Mouse (Mus musculus): Measurements from ENCODE around the gene Snx21. TPM values are rescaled to one million over a fixed set of nuclear protein-coding genes. Genes with fewer than 3 reads are reported as not detected.

Gene Snx21
- total RNA-seq, 2 experiments from 2014 or later, result 0.37 to 0.42 TPM

- no peak for ATAC-seq (replicated peaks; ENCODE audit: poor library complexity)
Measured at GRCm38 (mm10) chr2:164823969-164824368, 38.3 kb downstream of the Snx21 start.

- no peak for ATAC-seq (replicated peaks; ENCODE audit: poor library complexity)
Measured at GRCm38 (mm10) chr2:164825521-164825920, 39.9 kb downstream of the Snx21 start.

GRCm38 (mm10) chr2:164827146-164827850 is 41.7 kb downstream of the Snx21 start:
- no peak for ATAC-seq (replicated peaks; ENCODE audit: poor library complexity)

- no peak for ATAC-seq (replicated peaks; ENCODE audit: poor library complexity)
Measured at GRCm38 (mm10) chr2:164828437-164828836, 42.8 kb downstream of the Snx21 start, which contains the start of gene Spata25. Gene Spata25 (minus strand): TSS chr2:164828537.

- ATAC-seq (replicated peaks; ENCODE audit: poor library complexity), result no peak
Measured at GRCm38 (mm10) chr2:164829090-164829489, 43.5 kb downstream of the Snx21 start.

- no peak for ATAC-seq (replicated peaks; ENCODE audit: poor library complexity)
Measured at GRCm38 (mm10) chr2:164831029-164831428, 45.4 kb downstream of the Snx21 start.

- ATAC-seq (replicated peaks; ENCODE audit: poor library complexity), result peak; percentile 2
Measured at GRCm38 (mm10) chr2:164832032-164832747, 46.6 kb downstream of the Snx21 start.

GRCm38 (mm10) chr2:164832748-164833301 is 47.2 kb downstream of the Snx21 start, which contains the start of gene Ctsa:
Gene Ctsa (plus strand): TSS chr2:164832873.
- peak; percentile 85 for ATAC-seq (replicated peaks; ENCODE audit: poor library complexity)

GRCm38 (mm10) chr2:164833314-164833959 is 47.8 kb downstream of the Snx21 start, which contains the start of gene Neurl2:
Gene Neurl2 (minus strand): TSS chr2:164833456.
- ATAC-seq (replicated peaks; ENCODE audit: poor library complexity), result peak; percentile 45

GRCm38 (mm10) chr2:164834531-164834930 is 48.9 kb downstream of the Snx21 start:
- peak; percentile 21; the same call in 1 of the 2 replicates for ATAC-seq (replicated peaks; ENCODE audit: poor library complexity)

- no peak for ATAC-seq (replicated peaks; ENCODE audit: poor library complexity)
Measured at GRCm38 (mm10) chr2:164835164-164835563, 49.5 kb downstream of the Snx21 start.

Other genes with a start within 250 kb of the Snx21 start
- gene Wfdc2, start 223.4 kb upstream of the Snx21 start, total RNA-seq (2015), result not detected in 2 replicates
- gene Wfdc2, start 223.4 kb upstream of the Snx21 start, total RNA-seq (2017), result 1.8 TPM in 1 of 2 replicates, not detected in the other
- gene Spint3, start 212.4 kb upstream of the Snx21 start, total RNA-seq (2015), result not detected in 2 replicates
- gene Spint3, start 212.4 kb upstream of the Snx21 start, total RNA-seq (2017), result not detected in 2 replicates
- gene Wfdc6a, start 200.4 kb upstream of the Snx21 start, total RNA-seq (2015), result not detected in 2 replicates
- gene Wfdc6a, start 200.4 kb upstream of the Snx21 start, total RNA-seq (2017), result not detected in 2 replicates
- not detected in 2 replicates for gene Eppin, start 192.2 kb upstream of the Snx21 start, total RNA-seq (2015)
- gene Eppin, start 192.2 kb upstream of the Snx21 start, total RNA-seq (2017), result not detected in 2 replicates
- not detected in 2 replicates for gene Wfdc6b, start 172.3 kb upstream of the Snx21 start, total RNA-seq (2015)
- gene Wfdc6b, start 172.3 kb upstream of the Snx21 start, total RNA-seq (2017), result not detected in 2 replicates
- gene Wfdc8, start 172.2 kb upstream of the Snx21 start, total RNA-seq (2015), result not detected in 2 replicates
- gene Wfdc8, start 172.2 kb upstream of the Snx21 start, total RNA-seq (2017), result not detected in 2 replicates
- gene Wfdc16, start 147.0 kb upstream of the Snx21 start, total RNA-seq (2015), result 0.56 TPM in 1 of 2 replicates, not detected in the other
- 0.08 TPM in 1 of 2 replicates, not detected in the other for gene Wfdc16, start 147.0 kb upstream of the Snx21 start, total RNA-seq (2017)
- not detected in 2 replicates for gene Wfdc10, start 129.8 kb upstream of the Snx21 start, total RNA-seq (2015)
- gene Wfdc10, start 129.8 kb upstream of the Snx21 start, total RNA-seq (2017), result not detected in 2 replicates
- gene Wfdc9, start 129.2 kb upstream of the Snx21 start, total RNA-seq (2015), result not detected in 2 replicates
- gene Wfdc9, start 129.2 kb upstream of the Snx21 start, total RNA-seq (2017), result not detected in 2 replicates
- gene Wfdc11, start 111.7 kb upstream of the Snx21 start, total RNA-seq (2015), result not detected in 2 replicates
- gene Wfdc11, start 111.7 kb upstream of the Snx21 start, total RNA-seq (2017), result not detected in 2 replicates
- not detected in 2 replicates for gene Wfdc13, start 100.7 kb upstream of the Snx21 start, total RNA-seq (2015)
- gene Wfdc13, start 100.7 kb upstream of the Snx21 start, total RNA-seq (2017), result not detected in 2 replicates
- gene Spint4, start 87.3 kb upstream of the Snx21 start, total RNA-seq (2015), result not detected in 2 replicates
- gene Spint4, start 87.3 kb upstream of the Snx21 start, total RNA-seq (2017), result not detected in 2 replicates
- not detected in 2 replicates for gene Spint5, start 70.5 kb upstream of the Snx21 start, total RNA-seq (2015)
- gene Spint5, start 70.5 kb upstream of the Snx21 start, total RNA-seq (2017), result not detected in 2 replicates
- gene Wfdc3, start 39.9 kb upstream of the Snx21 start, total RNA-seq (2015), result 0.20 and 0.29 TPM in 2 replicates
- 0.41 TPM in 1 of 2 replicates, not detected in the other for gene Wfdc3, start 39.9 kb upstream of the Snx21 start, total RNA-seq (2017)
- gene Dnttip1, start 39.8 kb upstream of the Snx21 start, total RNA-seq (2015), result 24.1 and 31.3 TPM in 2 replicates
- gene Dnttip1, start 39.8 kb upstream of the Snx21 start, total RNA-seq (2017), result 32.0 and 38.4 TPM in 2 replicates
- gene Ube2c, start 15.9 kb upstream of the Snx21 start, total RNA-seq (2015), result 271 and 279 TPM in 2 replicates
- 142 and 184 TPM in 2 replicates for gene Ube2c, start 15.9 kb upstream of the Snx21 start, total RNA-seq (2017)
- gene Tnnc2, start 5.9 kb upstream of the Snx21 start, total RNA-seq (2015), result not detected in 2 replicates
- not detected in 2 replicates for gene Tnnc2, start 5.9 kb upstream of the Snx21 start, total RNA-seq (2017)
- gene Acot8, start 19.1 kb downstream of the Snx21 start, total RNA-seq (2015), result 13.2 and 14.2 TPM in 2 replicates
- gene Acot8, start 19.1 kb downstream of the Snx21 start, total RNA-seq (2017), result 22.2 and 26.4 TPM in 2 replicates
- 4.3 and 6.7 TPM in 2 replicates for gene Zswim3, start 19.3 kb downstream of the Snx21 start, total RNA-seq (2015)
- 2.5 and 2.8 TPM in 2 replicates for gene Zswim3, start 19.3 kb downstream of the Snx21 start, total RNA-seq (2017)
- gene Zswim1, start 36.9 kb downstream of the Snx21 start, total RNA-seq (2015), result 6.3 and 9.0 TPM in 2 replicates
- gene Zswim1, start 36.9 kb downstream of the Snx21 start, total RNA-seq (2017), result 3.1 and 4.4 TPM in 2 replicates
- gene Spata25, start 42.7 kb downstream of the Snx21 start, total RNA-seq (2015), result not detected in 2 replicates
- not detected in 2 replicates for gene Spata25, start 42.7 kb downstream of the Snx21 start, total RNA-seq (2017)
- 69.5 and 69.8 TPM in 2 replicates for gene Ctsa, start 47.0 kb downstream of the Snx21 start, total RNA-seq (2015)
- gene Ctsa, start 47.0 kb downstream of the Snx21 start, total RNA-seq (2017), result 71.5 and 77.0 TPM in 2 replicates
- gene Neurl2, start 47.6 kb downstream of the Snx21 start, total RNA-seq (2015), result 3.4 and 4.3 TPM in 2 replicates
- gene Neurl2, start 47.6 kb downstream of the Snx21 start, total RNA-seq (2017), result 0.57 and 1.9 TPM in 2 replicates
- 0.10 TPM in 1 of 2 replicates, not detected in the other for gene Pltp, start 71.9 kb downstream of the Snx21 start, total RNA-seq (2015)
- gene Pltp, start 71.9 kb downstream of the Snx21 start, total RNA-seq (2017), result not detected in 2 replicates
- 34.1 and 36.3 TPM in 2 replicates for gene Pcif1, start 93.5 kb downstream of the Snx21 start, total RNA-seq (2015)
- gene Pcif1, start 93.5 kb downstream of the Snx21 start, total RNA-seq (2017), result 21.7 and 40.4 TPM in 2 replicates
- 10.4 and 11.3 TPM in 2 replicates for gene Zfp335, start 125.9 kb downstream of the Snx21 start, total RNA-seq (2015)
- gene Zfp335, start 125.9 kb downstream of the Snx21 start, total RNA-seq (2017), result 6.8 and 8.2 TPM in 2 replicates
- gene Mmp9, start 155.0 kb downstream of the Snx21 start, total RNA-seq (2015), result 11.2 and 14.2 TPM in 2 replicates
- gene Mmp9, start 155.0 kb downstream of the Snx21 start, total RNA-seq (2017), result 5.7 and 11.8 TPM in 2 replicates
- gene Slc12a5, start 175.0 kb downstream of the Snx21 start, total RNA-seq (2015), result 0.15 and 0.27 TPM in 2 replicates
- gene Slc12a5, start 175.0 kb downstream of the Snx21 start, total RNA-seq (2017), result 0.51 and 0.96 TPM in 2 replicates
- gene Ncoa5, start 249.0 kb downstream of the Snx21 start, total RNA-seq (2015), result 17.0 and 19.8 TPM in 2 replicates
- 31.2 and 40.9 TPM in 2 replicates for gene Ncoa5, start 249.0 kb downstream of the Snx21 start, total RNA-seq (2017)